Mouse (Mus musculus): Measurements from ENCODE around the gene Suclg1.
A peak's percentile ranks its signal among the peaks of the same experiment; 100 is the strongest.

Suclg1 gene

GRCm38 (mm10) chr6:73249851-73250250 lies 1.7 kb downstream of the Suclg1 start:
- no peak for DNase-seq (ENCODE audit: low read depth, low spot score)

DNA sequence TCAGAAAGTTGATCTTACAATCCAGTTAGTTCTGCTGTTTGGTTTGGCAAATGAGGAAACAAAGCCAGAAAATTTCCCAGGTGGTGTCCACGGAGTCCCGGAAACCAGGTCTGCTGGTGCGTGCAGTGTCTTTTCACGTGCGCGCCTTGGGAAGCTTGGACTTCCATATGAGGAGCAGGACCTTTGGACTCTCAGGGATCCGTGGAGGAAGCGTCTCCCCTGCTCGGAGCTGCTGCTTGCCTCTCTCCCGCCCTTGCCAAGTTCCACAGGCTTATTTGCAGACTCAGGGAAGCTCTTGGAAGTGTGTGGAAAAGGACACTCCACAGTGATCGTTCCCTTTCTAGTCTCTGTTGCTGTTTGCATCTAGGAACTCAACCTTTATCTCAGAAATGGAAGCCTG lies 3.2 kb downstream of the Suclg1 start:
- DNase-seq (ENCODE audit: low read depth, low spot score): no peak

DNA sequence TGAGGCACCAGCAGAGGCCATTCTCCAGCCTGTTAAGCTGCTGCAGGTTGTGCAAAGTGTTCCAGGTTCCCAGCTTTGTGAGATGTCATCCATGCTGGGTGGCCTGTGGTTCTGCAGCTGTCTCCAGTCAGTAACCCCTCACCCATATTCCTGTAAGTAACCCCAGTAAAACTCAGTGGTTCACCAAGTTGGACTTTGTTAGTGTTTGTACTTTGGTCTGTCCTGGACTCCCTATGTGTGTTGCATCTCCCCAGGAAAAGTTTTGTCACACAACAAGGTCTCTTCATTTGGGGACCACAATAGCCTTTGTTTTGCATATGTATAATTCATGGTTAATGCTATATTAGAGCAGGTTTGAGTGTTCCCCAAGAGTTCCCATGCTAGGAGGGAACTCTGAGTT lies 4.2 kb downstream of the Suclg1 start:
- no peak for DNase-seq (ENCODE audit: low read depth, low spot score)

DNA sequence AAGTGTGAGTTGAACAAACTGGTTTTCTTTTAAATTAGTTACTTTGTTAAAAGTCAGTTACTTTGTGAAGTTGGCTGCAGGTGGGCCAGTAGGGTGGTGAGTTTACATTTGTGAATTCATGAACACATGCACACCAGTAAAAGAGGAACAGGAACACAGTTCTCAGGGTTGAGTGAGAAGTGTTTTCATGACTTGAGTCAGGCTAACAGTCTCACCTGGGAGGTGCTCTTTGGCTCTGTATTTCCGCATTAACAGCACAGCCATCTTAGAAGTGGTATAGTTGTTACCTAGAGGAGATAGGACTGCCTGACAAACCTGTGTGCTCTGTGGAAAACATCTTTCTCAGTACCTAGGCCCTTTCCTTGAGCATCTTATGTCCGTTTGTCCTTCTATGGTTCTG lies 4.8 kb downstream of the Suclg1 start:
- DNase-seq (ENCODE audit: low read depth, low spot score): no peak

GRCm38 (mm10) chr6:73253584-73253983 lies 5.4 kb downstream of the Suclg1 start:
- no peak for DNase-seq (ENCODE audit: low read depth, low spot score)

- peak; percentile 52 for DNase-seq (ENCODE audit: low read depth, low spot score)
Observed at GRCm38 (mm10) chr6:73254307-73255228, 6.4 kb downstream of the Suclg1 start.

DNA sequence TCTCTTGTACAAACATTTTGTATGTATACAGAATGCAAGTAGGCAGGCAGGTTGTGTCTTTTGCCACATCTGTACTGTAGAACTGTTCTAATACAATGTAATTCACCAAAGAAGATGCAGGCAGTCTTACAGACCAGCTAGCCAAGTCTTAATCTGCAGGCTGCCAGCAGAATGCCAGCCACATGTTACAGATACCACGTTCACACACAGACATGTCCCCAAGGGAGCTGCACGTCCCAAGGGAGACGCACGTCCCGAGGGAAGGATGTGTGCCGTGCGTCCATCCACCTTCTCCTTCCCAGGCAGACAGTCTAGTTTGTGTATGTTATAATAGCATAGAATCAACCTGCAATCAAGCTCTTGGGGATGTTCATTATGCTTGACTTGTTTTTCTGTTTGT lies 8.9 kb downstream of the Suclg1 start:
- no peak for DNase-seq (ENCODE audit: low read depth, low spot score)

DNA sequence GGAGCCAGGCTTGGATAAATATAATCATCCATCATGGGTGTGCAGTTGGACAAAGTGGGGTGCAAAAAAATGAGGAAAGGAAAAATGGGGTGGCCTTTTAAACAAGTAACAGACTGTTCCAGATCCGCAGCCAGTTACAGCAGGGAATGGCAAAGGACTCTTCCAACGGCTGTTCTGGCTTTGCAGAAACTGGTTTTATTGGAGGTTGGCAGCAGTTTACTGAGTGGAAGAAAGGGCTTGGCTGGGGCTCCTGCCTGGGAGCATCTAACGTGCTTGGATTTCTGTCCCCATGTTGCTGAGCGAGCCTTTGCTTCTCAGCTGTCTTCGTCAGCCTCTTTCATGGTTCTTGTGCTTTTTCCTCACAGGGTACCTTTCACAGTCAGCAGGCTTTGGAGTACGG lies 11.9 kb downstream of the Suclg1 start:
- no peak for DNase-seq (ENCODE audit: low read depth, low spot score)

DNA sequence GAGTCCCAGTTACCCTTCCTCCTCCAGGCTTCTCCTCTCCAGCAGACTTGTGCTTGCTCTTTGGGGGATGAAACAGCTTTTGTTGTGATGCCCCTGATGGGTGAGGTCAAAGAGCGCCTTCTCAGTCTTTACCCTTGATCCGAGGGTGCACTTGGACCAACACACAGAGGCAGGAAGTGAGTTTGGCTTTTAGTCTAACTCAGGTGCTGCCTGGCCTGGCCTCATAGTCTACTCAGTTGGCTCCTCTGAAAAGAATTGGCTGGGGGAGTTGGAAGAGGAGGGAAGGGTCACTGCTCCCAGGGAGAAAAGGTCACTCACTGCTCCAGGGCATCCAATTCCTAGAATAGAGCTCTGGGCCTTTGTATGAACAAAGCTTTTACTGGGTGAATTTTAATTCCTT lies 16.6 kb downstream of the Suclg1 start:
- DNase-seq (ENCODE audit: low read depth, low spot score): no peak

GRCm38 (mm10) chr6:73267738-73268311 lies 19.6 kb downstream of the Suclg1 start:
- no peak for DNase-seq (ENCODE audit: low read depth, low spot score)

GRCm38 (mm10) chr6:73269374-73269773 lies 21.2 kb downstream of the Suclg1 start:
- DNase-seq (ENCODE audit: low read depth, low spot score): no peak

DNA sequence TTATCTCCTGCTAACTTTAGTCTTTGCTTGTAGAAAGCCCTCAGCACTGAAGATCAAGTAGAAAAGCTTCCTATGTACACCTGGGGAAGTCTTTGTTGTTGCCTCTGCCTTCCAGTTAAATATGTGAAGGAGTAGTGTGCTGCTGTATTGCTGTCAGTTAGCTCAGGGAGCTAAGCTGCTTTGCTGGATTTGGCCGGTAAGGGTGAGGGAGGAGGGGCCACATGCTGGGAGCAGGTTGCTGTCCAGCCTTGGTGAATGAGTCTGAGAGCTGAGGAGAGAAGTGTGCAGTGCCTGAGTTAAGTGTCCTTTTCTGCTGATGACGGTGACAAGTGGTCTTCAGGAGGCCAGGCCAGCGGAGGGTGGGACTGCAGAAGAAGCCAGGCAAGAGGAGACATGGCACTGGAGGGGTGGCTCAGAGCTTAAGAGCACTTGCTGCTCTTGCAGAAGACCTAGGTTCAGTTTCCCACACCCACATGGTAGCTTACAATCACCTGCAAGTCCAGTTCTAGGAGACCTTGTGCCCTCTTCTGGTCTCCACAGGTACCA lies 23.4 kb downstream of the Suclg1 start:
- DNase-seq (ENCODE audit: low read depth, low spot score): no peak

DNA sequence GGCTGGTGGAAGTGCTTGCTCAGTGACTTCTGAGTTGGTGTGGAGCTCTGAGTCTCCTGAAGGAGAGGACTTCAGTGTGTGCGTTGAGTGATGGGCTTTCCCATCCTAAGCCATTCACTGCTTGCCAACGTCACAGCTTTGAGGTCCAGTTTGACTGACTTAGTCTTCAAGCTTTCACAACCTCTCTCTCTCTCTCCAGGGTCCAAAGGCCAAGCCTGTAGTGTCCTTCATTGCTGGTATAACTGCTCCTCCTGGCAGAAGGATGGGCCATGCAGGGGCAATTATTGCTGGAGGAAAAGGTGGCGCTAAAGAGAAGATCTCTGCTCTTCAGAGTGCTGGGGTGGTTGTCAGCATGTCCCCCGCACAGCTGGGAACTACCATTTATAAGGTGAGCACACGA lies 26.8 kb downstream of the Suclg1 start:
- DNase-seq (ENCODE audit: low read depth, low spot score): no peak

- DNase-seq (ENCODE audit: low read depth, low spot score): no peak
Observed at GRCm38 (mm10) chr6:73279681-73280080, 31.5 kb downstream of the Suclg1 start.

DNA sequence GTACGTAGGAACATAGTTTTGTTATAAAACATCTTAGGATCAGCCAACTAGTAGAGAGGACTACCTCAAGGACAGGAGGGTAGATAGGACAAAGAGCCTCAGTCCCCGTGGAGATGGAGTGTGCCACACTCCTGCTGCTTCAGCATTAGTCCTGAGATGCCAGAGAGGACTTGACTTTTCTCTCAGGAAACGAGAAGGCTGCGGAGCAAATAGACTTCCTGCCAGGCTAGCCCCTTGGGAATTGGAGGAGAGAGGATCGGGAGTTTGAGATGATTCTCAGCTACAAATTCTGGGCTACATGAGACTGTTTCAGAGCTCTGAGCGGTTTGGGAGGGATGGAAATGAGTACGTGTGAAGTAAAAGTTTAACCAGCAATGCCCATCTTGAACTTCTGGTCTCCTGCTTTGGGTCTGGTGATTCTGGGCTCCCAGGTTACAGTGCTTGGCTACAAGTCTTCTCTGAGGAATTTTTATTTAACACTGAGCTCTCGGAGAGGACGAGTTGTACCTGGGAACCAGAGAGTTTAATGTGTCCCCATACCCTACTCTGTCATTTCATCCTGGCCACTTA lies 32.4 kb downstream of the Suclg1 start:
- no peak for DNase-seq (ENCODE audit: low read depth, low spot score)

- no peak for DNase-seq (ENCODE audit: low read depth, low spot score)
Observed at GRCm38 (mm10) chr6:73286326-73286725, 38.1 kb downstream of the Suclg1 start.

- no peak for DNase-seq (ENCODE audit: low read depth, low spot score)
Observed at GRCm38 (mm10) chr6:73306837-73307236, 58.7 kb downstream of the Suclg1 start.

GRCm38 (mm10) chr6:73308685-73309520 lies 60.7 kb downstream of the Suclg1 start:
- DNase-seq (ENCODE audit: low read depth, low spot score): no peak

GRCm38 (mm10) chr6:73311335-73311734 lies 63.2 kb downstream of the Suclg1 start:
- DNase-seq (ENCODE audit: low read depth, low spot score): no peak

GRCm38 (mm10) chr6:73311786-73312185 lies 63.6 kb downstream of the Suclg1 start:
- DNase-seq (ENCODE audit: low read depth, low spot score): no peak

GRCm38 (mm10) chr6:73314923-73315603 lies 66.9 kb downstream of the Suclg1 start:
- peak; percentile 4 for DNase-seq (ENCODE audit: low read depth, low spot score)
